Mouse (Mus musculus): ENCODE data around the gene Mns1.

GRCm38 (mm10) chr9:72393869-72394341, 43.9 kb upstream of the Mns1 start:
- TF ChIP-seq GATA1 (IDR thresholded peaks at IDR 0.05; ENCODE audit: borderline replicate concordance, low read length): no peak
- TF ChIP-seq FLI1 (IDR thresholded peaks at IDR 0.05; ENCODE audit: low read length): no peak
